Mouse (Mus musculus) testis, adult 2 months (tissue): Measurements from ENCODE around the gene Lrriq1.

ENCODE experiments used
- CTCF ChIP-seq: fragments of 200-500 bp; IDR thresholded peaks from 2 replicates; pipeline ENCODE4 v1.5.1; 2012; ENCODE audit warnings: low read depth, mild to moderate bottlenecking, inconsistent platforms, low read length, moderate library complexity; ENCODE audit not compliant: control insufficient read depth, insufficient read depth, insufficient replicate concordance
- POLR2A ChIP-seq: fragments of 200-500 bp; IDR thresholded peaks from 2 replicates; pipeline ENCODE4 v1.6.1; 2012; ENCODE audit warnings: low read depth, mild to moderate bottlenecking, inconsistent platforms, low read length, moderate library complexity; ENCODE audit not compliant: control insufficient read depth

GRCm38 (mm10) chr10:103194655-103195328 is 41.3 kb downstream of the Lrriq1 start:
- TF ChIP-seq CTCF (no peak), POLR2A (no peak)
